Mouse (Mus musculus): ENCODE data around the gene Tbx6.

Tbx6 gene

GRCm38 (mm10) chr7:126815726-126816222, 34.5 kb downstream of the Tbx6 start:
- no peak for DNase-seq (ENCODE audit: low spot score)

GRCm38 (mm10) chr7:126816494-126816893, 35.2 kb downstream of the Tbx6 start:
- no peak for DNase-seq (ENCODE audit: low spot score)

DNA sequence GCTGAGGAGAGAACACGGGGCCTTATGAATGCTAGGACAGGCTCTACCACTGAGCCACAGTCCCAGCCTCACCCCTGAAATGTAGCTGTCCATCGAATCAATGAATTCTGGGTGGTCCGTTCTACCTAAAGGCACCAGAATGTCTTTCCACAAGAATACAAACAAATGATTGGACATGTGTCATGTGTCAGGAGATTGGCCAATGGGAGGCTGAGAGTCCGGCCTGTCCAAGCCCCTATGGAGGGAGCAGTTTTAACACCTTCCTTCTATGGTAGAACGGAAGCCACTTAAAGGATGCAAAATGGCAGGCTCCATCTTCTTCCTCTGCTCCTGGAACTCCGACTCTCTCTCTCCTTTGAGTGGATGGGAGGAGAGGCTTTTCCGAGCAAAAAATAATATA, 36.3 kb downstream of the Tbx6 start:
- DNase-seq (ENCODE audit: low spot score) = no peak

DNA sequence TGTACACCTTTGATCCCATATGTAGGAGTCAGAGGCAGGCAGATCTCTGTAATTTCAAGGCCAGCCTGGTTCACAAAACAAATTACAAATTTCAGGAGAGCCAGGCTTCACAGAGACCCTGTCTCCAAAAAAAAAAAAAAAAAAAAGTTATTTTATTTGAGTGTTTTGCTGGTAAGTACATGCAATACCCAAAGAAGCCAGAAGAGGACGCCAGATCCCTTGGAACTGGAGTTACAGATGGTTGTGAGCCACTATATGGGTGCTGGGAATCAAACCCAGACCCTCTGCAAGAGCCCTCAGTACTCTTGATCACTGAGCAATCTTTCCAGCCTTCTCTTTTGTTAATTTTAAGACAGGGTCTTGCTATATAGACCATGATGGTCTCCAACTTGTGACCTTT, 37.5 kb downstream of the Tbx6 start:
- DNase-seq (ENCODE audit: low spot score) = no peak

DNA sequence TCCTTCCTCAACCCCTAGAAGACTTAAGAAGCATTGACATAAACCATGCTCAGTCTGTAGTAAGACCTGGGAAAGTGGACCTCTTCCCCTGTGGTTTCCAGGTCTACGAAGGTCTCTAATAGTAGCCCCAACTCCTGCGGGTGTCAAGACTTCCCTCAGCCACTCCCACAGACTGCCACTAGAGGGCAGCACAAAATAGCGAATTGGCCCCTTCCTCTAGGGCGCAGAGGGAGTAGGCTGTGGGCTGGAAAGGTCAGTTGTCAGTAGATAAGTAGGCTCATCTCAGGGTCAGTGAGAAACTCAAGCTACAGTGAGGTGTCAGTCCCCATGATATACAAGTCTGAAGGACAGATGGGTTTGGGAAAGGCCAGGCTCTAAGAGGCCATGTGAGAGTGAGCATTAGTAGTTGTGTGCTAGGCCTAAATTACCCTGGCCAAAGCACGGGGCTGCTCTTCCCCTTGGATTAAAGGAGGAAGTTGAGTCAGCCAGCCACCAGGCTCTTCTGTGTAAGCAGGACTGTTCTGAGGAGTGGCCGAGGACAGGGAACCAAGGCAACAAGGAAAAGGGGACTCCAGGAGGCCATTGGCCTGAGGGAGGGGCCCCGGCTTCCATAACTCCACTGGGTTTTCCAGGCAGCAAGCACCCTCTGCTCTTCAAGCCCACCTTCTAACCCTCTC, 40.7 kb downstream of the Tbx6 start:
- DNase-seq (ENCODE audit: low spot score) = peak; percentile 78

GRCm38 (mm10) chr7:126822741-126823140, 41.5 kb downstream of the Tbx6 start:
- no peak for DNase-seq (ENCODE audit: low spot score)

DNA sequence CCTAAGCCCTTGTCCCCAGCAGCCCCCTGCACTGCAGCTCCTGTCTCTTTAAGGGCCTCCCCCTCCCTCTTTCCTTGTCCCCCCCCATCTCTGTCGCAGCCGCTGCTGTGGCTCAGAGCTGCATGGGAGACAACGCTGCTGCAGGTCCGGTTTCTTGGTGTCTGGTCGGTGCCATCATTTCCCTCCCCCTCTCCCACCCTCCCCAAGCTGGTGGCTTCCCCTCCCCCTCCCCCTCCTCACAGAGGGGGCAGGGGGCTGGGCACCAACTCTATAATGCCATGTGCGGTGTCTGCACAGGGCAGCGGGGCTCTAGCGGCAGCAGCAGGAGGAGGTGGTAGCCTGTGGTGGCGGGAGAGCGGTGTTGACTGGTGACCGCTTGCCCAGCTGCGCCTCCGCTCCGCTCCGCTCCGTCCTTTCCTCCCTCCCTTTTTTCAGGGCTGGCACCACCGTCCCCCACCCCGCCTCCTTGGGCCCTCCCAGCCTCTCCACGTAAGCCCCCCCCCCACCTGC, 42.0 kb downstream of the Tbx6 start:
- no peak for DNase-seq (ENCODE audit: low spot score)

DNA sequence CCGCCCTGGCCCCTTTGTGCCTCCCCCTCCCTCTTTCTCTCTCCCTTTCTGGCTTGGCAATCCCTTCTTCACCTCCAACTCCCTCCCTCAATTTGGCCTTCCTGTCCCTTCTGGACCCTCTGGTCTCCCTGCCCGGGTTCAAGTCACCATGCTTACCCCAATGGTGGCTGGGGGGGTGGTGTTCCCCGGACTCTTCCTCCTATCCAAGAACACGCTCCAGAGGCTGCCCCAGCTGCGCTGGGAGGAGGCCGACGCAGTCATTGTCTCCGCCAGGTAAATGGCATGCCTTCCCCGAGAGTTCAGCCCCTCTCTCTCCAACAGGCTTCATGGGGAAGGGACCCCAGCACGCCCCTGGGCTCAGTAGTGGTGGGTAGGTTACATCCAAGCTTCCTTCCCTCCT, 42.7 kb downstream of the Tbx6 start:
- DNase-seq (ENCODE audit: low spot score) = no peak

DNA sequence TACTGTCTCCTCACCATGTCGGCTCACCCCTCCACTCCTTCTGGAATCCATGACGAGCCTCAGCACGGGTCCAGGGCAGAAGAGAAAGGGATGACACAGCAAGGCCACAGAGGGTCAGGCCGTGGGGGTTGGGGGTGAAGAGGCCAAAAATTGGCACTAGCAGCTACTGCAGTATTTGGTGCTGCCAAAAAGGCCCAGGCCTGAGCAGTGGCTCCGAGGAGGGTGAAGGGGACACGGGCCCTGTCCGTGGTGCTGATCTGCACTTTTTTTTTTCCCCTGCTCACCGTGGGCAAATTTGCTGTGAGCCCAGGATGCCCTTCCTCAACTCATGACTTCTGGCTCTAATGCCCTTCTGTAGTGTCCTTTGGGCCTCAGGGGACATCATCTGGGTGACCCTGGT, 44.1 kb downstream of the Tbx6 start:
- DNase-seq (ENCODE audit: low spot score) = no peak

- DNase-seq (ENCODE audit: low spot score) = no peak
Observed at GRCm38 (mm10) chr7:126825952-126826351, 44.7 kb downstream of the Tbx6 start.

DNA sequence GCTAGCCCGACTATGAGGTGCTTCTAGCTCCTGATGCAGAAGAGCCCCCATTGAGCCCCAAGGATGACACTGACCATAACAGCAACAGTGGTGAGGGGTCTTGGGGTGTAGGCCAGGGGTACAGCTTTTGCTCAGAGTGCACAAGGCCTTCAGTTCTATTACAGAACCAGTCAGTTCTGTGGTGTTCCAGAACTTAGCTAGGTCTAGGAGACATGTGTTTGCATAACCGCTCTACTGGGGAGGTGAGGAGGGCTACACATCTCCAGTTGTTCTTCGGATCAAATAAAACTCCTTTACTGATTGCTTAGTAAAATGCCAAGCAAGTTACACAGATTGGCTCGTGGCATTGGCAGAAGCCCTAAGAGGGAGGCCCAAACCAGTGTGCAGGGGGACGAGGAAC, 50.3 kb downstream of the Tbx6 start, which contains the start of gene 4930451I11Rik:
TSS of gene 4930451I11Rik (minus strand) at position 101 of the 400 bp plus-strand sequence.
- no peak for DNase-seq (ENCODE audit: low spot score)

- peak; percentile 69 for DNase-seq (ENCODE audit: low spot score)
Observed at GRCm38 (mm10) chr7:126832036-126832598, 50.8 kb downstream of the Tbx6 start.

DNA sequence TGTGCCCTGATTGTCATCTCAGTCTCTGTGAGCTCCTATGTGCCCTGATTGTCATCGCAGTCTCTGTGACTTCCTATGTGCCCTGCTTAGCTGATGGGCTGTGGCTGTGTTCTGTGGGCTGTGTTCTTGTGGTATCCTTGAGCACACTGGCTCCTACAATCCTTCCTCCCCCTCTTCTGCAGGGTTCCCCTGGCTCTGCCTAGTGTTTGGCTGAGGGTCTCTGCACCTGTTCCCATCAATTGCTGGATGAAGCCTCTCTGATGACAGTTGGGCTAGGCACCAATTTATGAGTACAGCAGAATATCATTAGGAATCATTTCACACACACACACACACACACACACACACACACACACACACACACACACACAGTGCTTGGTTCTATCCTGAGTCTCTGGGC, 52.0 kb downstream of the Tbx6 start:
- no peak for DNase-seq (ENCODE audit: low spot score)

Data from ovary, postnatal 36 days (tissue).